Mouse (Mus musculus) erythroblast, embryonic 14.5 days (primary cell): ENCODE results near the gene Cib1.

Experiments used
- GATA1 ChIP-seq: IDR thresholded peaks from 2 replicates; pipeline ENCODE4 v1.6.1; 2012; ENCODE audit warnings: low read length, inconsistent platforms, mixed read lengths
- TAL1 ChIP-seq: IDR thresholded peaks from 3 replicates; pipeline ENCODE4 v1.6.1; 2012; ENCODE audit warnings: low read length, inconsistent platforms, mixed read lengths

GRCm38 (mm10) chr7:80204961-80205360 lies 27.7 kb downstream of the Cib1 start:
- TF ChIP-seq GATA1 = no peak; the same call in 1 of the 2 replicates
- no peak for TF ChIP-seq TAL1
